Mouse (Mus musculus) limb, embryonic 15.5 days (tissue): Measurements from ENCODE around the gene Olfr1087. TPM values are rescaled to one million over a fixed set of nuclear protein-coding genes. Genes with fewer than 3 reads are reported as not detected.
"Not testable (repeated sequence)": the region's sequence is repeated elsewhere in the genome, so short reads cannot be mapped to it uniquely, and the experiment has no call there.

Experiments
- ATAC-seq: fragments of 200-750 bp; cut with Nextera tagmentation; 2 replicates; pipeline ENCODE4 v1.8.0; 2017; ENCODE audit warnings: low read depth, moderate TSS enrichment; ENCODE audit not compliant: insufficient number of reproducible peaks, low FRiP score, low TSS enrichment
- H3K27ac ChIP-seq: fragments of 300-500 bp; sonication (generic); 2 replicates; pipeline ENCODE4 v1.5.1; 2015; ENCODE audit warnings: moderate library complexity, mild to moderate bottlenecking, inconsistent platforms
- H3K27me3 ChIP-seq: fragments of 300-500 bp; sonication (generic); 2 replicates; pipeline ENCODE4 v1.6.1; 2015; ENCODE audit warnings: inconsistent platforms
- H3K36me3 ChIP-seq: fragments of 300-500 bp; sonication (generic); 2 replicates; pipeline ENCODE4 v1.6.1; 2015; ENCODE audit warnings: inconsistent platforms
- H3K4me1 ChIP-seq: fragments of 300-500 bp; sonication (generic); 2 replicates; pipeline ENCODE4 v1.6.1; 2015; ENCODE audit warnings: inconsistent platforms
- H3K4me2 ChIP-seq: fragments of 300-500 bp; sonication (generic); 2 replicates; pipeline ENCODE4 v1.6.1; 2015; ENCODE audit warnings: mild to moderate bottlenecking, inconsistent platforms
- H3K4me3 ChIP-seq: fragments of 300-500 bp; sonication (generic); 2 replicates; pipeline ENCODE4 v1.5.1; 2015; ENCODE audit warnings: mild to moderate bottlenecking, inconsistent platforms
- H3K9ac ChIP-seq: fragments of 300-500 bp; sonication (generic); 2 replicates; pipeline ENCODE4 v1.6.1; 2015; ENCODE audit warnings: inconsistent platforms
- H3K9me3 ChIP-seq: fragments of 300-500 bp; sonication (generic); 2 replicates; pipeline ENCODE4 v1.6.1; 2016; ENCODE audit warnings: inconsistent platforms
- WGBS: fragments of 180-500 bp; shearing (Covaris S2); methylation state at CpG from one replicate; pipeline ENCODE4 v1.1.7; 2015; 5-methylcytosine and 5-hydroxymethylcytosine counted together
- polyA plus RNA-seq: library from polyadenylated mRNA; unstranded; fragments of >200 nt; fragmentation: Nextera tagmentation; extraction: Ambion mirVana; gene quantifications from 2 replicates; pipeline ENCODE4 v1.2.1, GENCODE M21; 2015

The Olfr1087 gene
- not detected in 2 replicates for polyA plus RNA-seq

DNA sequence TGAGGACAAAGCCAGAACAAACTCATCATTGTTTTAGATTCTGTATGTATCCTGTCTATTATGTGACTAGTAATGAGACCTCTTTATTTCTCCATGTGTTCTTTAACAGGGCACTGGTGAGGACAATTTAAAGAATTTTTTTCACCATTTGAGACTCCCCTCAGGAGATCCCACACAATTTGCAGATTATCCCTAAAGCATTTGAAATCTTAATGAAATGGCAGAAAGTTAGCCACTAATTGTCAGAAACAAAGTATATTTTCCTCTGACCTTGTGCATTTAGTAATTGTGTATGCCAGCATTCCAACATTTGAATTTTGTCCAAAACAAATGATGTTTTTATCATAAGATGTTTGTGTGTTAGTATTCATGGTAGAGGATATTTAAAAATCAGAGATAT is at the start of gene Olfr1087:
Gene Olfr1087, minus strand, starts transcription at position 101 of the 400 bp plus-strand sequence.
- ATAC-seq = no peak
- no peaks in the 10 kb centered on the region for H3K9me3 ChIP-seq
- no peaks in the 10 kb centered on the region for H3K27me3 ChIP-seq
- no peaks in the 10 kb centered on the region for H3K36me3 ChIP-seq
- no peak within 1 kb of the TSS for H3K4me3 ChIP-seq
- H3K9ac ChIP-seq = no peak within 1 kb of the TSS
- H3K27ac ChIP-seq = no peak within 1 kb of the TSS
- no peak within 1 kb of the TSS for H3K4me2 ChIP-seq
- H3K4me1 ChIP-seq = no peaks in the 10 kb centered on the region

GRCm38 (mm10) chr2:86733601-86734000 is 35.4 kb upstream of the Olfr1087 start, which contains the start of gene Olfr1089:
TSS of gene Olfr1089 (minus strand) at chr2:86733701.
- Histone ChIP-seq H3K27ac (no peak within 1 kb of the TSS), H3K36me3 (no peaks in the 10 kb centered on the region), H3K9ac (no peak within 1 kb of the TSS), H3K4me3 (no peak within 1 kb of the TSS), H3K9me3 (no peaks in the 10 kb centered on the region), H3K4me2 (no peak within 1 kb of the TSS), H3K4me1 (no peaks in the 10 kb centered on the region), H3K27me3 (no peaks in the 10 kb centered on the region)
- ATAC-seq = no peak

GRCm38 (mm10) chr2:86679992-86680391 is 18.2 kb downstream of the Olfr1087 start, which contains the start of gene Olfr1086:
TSS of gene Olfr1086 (minus strand) at chr2:86680092.
- Histone ChIP-seq H3K4me1 (no peaks in the 10 kb centered on the region), H3K4me3 (no peak within 1 kb of the TSS), H3K4me2 (no peak within 1 kb of the TSS), H3K9ac (no peak within 1 kb of the TSS), H3K27ac (no peak within 1 kb of the TSS), H3K9me3 (no peaks in the 10 kb centered on the region), H3K27me3 (no peaks in the 10 kb centered on the region), H3K36me3 (no peaks in the 10 kb centered on the region)
- no peak for ATAC-seq
- WGBS = 77% methylated on average over 2 of the region's 2 CpGs

GRCm38 (mm10) chr2:86661919-86662318 is 36.3 kb downstream of the Olfr1087 start, which contains the start of gene Olfr1085:
TSS of gene Olfr1085 (minus strand) at chr2:86662019.
- Histone ChIP-seq H3K4me3 (no peak within 1 kb of the TSS), H3K9me3 (no peaks in the 10 kb centered on the region), H3K27me3 (no peaks in the 10 kb centered on the region), H3K4me2 (no peak within 1 kb of the TSS), H3K36me3 (no peaks in the 10 kb centered on the region), H3K27ac (no peak within 1 kb of the TSS), H3K9ac (no peak within 1 kb of the TSS), H3K4me1 (no peaks in the 10 kb centered on the region)
- ATAC-seq = no peak
- WGBS = 29% methylated on average over 1 of the region's 1 CpGs

- H3K4me3 ChIP-seq, ATAC-seq, H3K36me3 ChIP-seq, H3K4me2 ChIP-seq, H3K4me1 ChIP-seq, H3K27me3 ChIP-seq, H3K9ac ChIP-seq, H3K27ac ChIP-seq, H3K9me3 ChIP-seq: not testable (repeated sequence)
- whole genome bisulfite sequencing = 76% methylated on average over 1 of the region's 1 CpGs
These were observed 58.6 kb downstream of the Olfr1087 start, which contains the start of gene Olfr1084 for GRCm38 (mm10) chr2:86639625-86640024. TSS of gene Olfr1084 (minus strand) at chr2:86639725.

Other genes starting within 250 kb of the Olfr1087 start
- gene Olfr1065, start 247.8 kb downstream of the Olfr1087 start, polyA plus RNA-seq = not detected in 2 replicates
- gene Olfr1066, start 242.1 kb downstream of the Olfr1087 start, polyA plus RNA-seq = not detected in 2 replicates
- gene Olfr228, start 211.0 kb downstream of the Olfr1087 start, polyA plus RNA-seq = not detected in 2 replicates
- gene Olfr1076, start 189.9 kb downstream of the Olfr1087 start, polyA plus RNA-seq = not detected in 2 replicates
- not detected in 2 replicates for gene Olfr1079, start 155.9 kb downstream of the Olfr1087 start, polyA plus RNA-seq
- gene Olfr1080, start 140.2 kb downstream of the Olfr1087 start, polyA plus RNA-seq = not detected in 2 replicates
- not detected in 2 replicates for gene Olfr1082, start 99.4 kb downstream of the Olfr1087 start, polyA plus RNA-seq
- not detected in 2 replicates for gene Olfr1084, start 58.7 kb downstream of the Olfr1087 start, polyA plus RNA-seq
- not detected in 2 replicates for gene Olfr1085, start 36.4 kb downstream of the Olfr1087 start, polyA plus RNA-seq
- gene Olfr1086, start 18.3 kb downstream of the Olfr1087 start, polyA plus RNA-seq = not detected in 2 replicates
- gene Olfr1089, start 35.3 kb upstream of the Olfr1087 start, polyA plus RNA-seq = not detected in 2 replicates
- not detected in 2 replicates for gene Olfr1090, start 60.6 kb upstream of the Olfr1087 start, polyA plus RNA-seq
- not detected in 2 replicates for gene Olfr1093, start 84.1 kb upstream of the Olfr1087 start, polyA plus RNA-seq
- gene Olfr141, start 111.6 kb upstream of the Olfr1087 start, polyA plus RNA-seq = not detected in 2 replicates
- not detected in 2 replicates for gene Olfr1094, start 126.3 kb upstream of the Olfr1087 start, polyA plus RNA-seq
- gene Olfr1095, start 153.3 kb upstream of the Olfr1087 start, polyA plus RNA-seq = not detected in 2 replicates
- gene Gm13723, start 176.4 kb upstream of the Olfr1087 start, polyA plus RNA-seq = not detected in 2 replicates
- not detected in 2 replicates for gene Olfr1097, start 193.8 kb upstream of the Olfr1087 start, polyA plus RNA-seq
- not detected in 2 replicates for gene Olfr1098, start 226.2 kb upstream of the Olfr1087 start, polyA plus RNA-seq